Mouse (Mus musculus) right cerebral cortex, postnatal 36 days (tissue): ENCODE data around the gene Metap1d.

ENCODE experiments used
- DNase-seq, 2 experiments: peaks; one replicate each; pipeline ENCODE4 v3.0.0; 2022; ENCODE audit warnings: low spot score in 2 of 2, mixed read lengths in 1 of 2

The Metap1d gene

GRCm38 (mm10) chr2:71475311-71475710, 22.2 kb downstream of the Metap1d start:
- DNase-seq, result no peak

GRCm38 (mm10) chr2:71475760-71476159, 22.7 kb downstream of the Metap1d start:
- no peak for DNase-seq

- DNase-seq, result no peak
Measured at GRCm38 (mm10) chr2:71477787-71478186, 24.7 kb downstream of the Metap1d start.

- DNase-seq, result no peak
Measured at GRCm38 (mm10) chr2:71479917-71480316, 26.8 kb downstream of the Metap1d start.

- DNase-seq, result no peak
Measured at GRCm38 (mm10) chr2:71481825-71482224, 28.7 kb downstream of the Metap1d start.

- DNase-seq, result no peak
Measured at GRCm38 (mm10) chr2:71483046-71483716, 30.1 kb downstream of the Metap1d start.

GRCm38 (mm10) chr2:71483717-71484066, 30.6 kb downstream of the Metap1d start:
- no peak for DNase-seq

- no peak for DNase-seq
Measured at GRCm38 (mm10) chr2:71491295-71491694, 38.2 kb downstream of the Metap1d start.

- DNase-seq, result no peak
Measured at GRCm38 (mm10) chr2:71493161-71493683, 40.1 kb downstream of the Metap1d start.

GRCm38 (mm10) chr2:71494503-71494902, 41.4 kb downstream of the Metap1d start:
- DNase-seq, result no peak

GRCm38 (mm10) chr2:71494971-71495370, 41.9 kb downstream of the Metap1d start:
- no peak for DNase-seq

- no peak for DNase-seq
Measured at GRCm38 (mm10) chr2:71497175-71497574, 44.1 kb downstream of the Metap1d start.

GRCm38 (mm10) chr2:71499276-71500230, 46.5 kb downstream of the Metap1d start:
- DNase-seq, result no peak

- no peak for DNase-seq
Measured at GRCm38 (mm10) chr2:71504852-71505251, 51.8 kb downstream of the Metap1d start.

- no peak for DNase-seq
Measured at GRCm38 (mm10) chr2:71511209-71511608, 58.1 kb downstream of the Metap1d start.

- DNase-seq, result no peak
Measured at GRCm38 (mm10) chr2:71512326-71512725, 59.2 kb downstream of the Metap1d start.

- DNase-seq, result no peak
Measured at GRCm38 (mm10) chr2:71516995-71517394, 63.9 kb downstream of the Metap1d start.

GRCm38 (mm10) chr2:71517466-71518099, 64.5 kb downstream of the Metap1d start:
- DNase-seq, result no peak

- no peak for DNase-seq
Measured at GRCm38 (mm10) chr2:71522871-71523270, 69.8 kb downstream of the Metap1d start.

GRCm38 (mm10) chr2:71523431-71523830, 70.4 kb downstream of the Metap1d start:
- DNase-seq, result no peak

- DNase-seq, result no peak
Measured at GRCm38 (mm10) chr2:71524763-71525162, 71.7 kb downstream of the Metap1d start.
